Mouse (Mus musculus) gastrocnemius, postnatal 36 days (tissue): Measurements from ENCODE around the gene Igbp1. TPM values are rescaled to one million over a fixed set of nuclear protein-coding genes. Genes with fewer than 3 reads are reported as not detected.

Experiments
- total RNA-seq, 2 experiments: library from RNA; stranded (reverse); gene quantifications; 2 replicates each; pipeline ENCODE4 v1.2.3; 2021

Gene Igbp1
- total RNA-seq, 2 experiments from 2014 or later: 29.8 to 37.4 TPM

Other genes with a start within 250 kb of the Igbp1 start
- gene Otud6a, start 65.3 kb upstream of the Igbp1 start, total RNA-seq: not detected
- gene Awat2, start 51.6 kb upstream of the Igbp1 start, total RNA-seq: under 1 TPM in 1 of 2 experiments, not detected in 1; 0.18 TPM
- gene Dgat2l6, start 30.5 kb downstream of the Igbp1 start, total RNA-seq: under 1 TPM; 0.12 to 0.23 TPM
- not detected for gene Awat1, start 78.0 kb downstream of the Igbp1 start, total RNA-seq
- gene P2ry4, start 100.6 kb downstream of the Igbp1 start, total RNA-seq: not detected
- not detected for gene Arr3, start 111.2 kb downstream of the Igbp1 start, total RNA-seq
- under 1 TPM; 0.25 to 0.66 TPM for gene Kif4, start 131.4 kb downstream of the Igbp1 start, total RNA-seq
- gene Pdzd11, start 132.3 kb downstream of the Igbp1 start, total RNA-seq: 10 to 100 TPM; 13.8 to 14.2 TPM
- gene Gdpd2, start 235.6 kb downstream of the Igbp1 start, total RNA-seq: not detected